Mouse (Mus musculus) ZHBTc4 (cell line): ENCODE data around the gene Efna5.

Experiments
- DNase-seq: peaks from one replicate; pipeline ENCODE4 v3.0.0-alpha.2; 2011; ENCODE audit warnings: low read depth, low spot score

The Efna5 gene

DNA sequence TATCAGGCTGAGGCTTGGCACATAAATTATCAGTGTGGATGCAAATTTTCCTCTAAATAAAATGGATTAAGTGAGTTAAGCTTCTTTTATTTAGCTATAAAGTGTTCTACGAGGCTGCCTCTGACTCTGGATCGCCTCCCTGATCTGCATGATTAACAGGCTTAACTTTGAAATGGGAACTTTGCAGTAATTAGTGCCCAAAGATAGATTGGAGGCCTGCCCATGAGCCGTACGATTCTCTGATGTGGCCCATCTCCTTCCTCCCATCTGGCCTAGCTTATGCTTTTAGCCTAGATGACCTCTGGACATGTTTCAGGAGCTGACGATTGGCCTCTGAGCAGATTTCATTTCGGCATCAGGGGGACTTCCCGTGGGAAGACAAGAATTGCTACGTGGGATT is 273.0 kb downstream of the Efna5 start:
- DNase-seq, result no peak

GRCm38 (mm10) chr17:62607304-62607914 is 273.7 kb downstream of the Efna5 start:
- DNase-seq, result no peak

DNA sequence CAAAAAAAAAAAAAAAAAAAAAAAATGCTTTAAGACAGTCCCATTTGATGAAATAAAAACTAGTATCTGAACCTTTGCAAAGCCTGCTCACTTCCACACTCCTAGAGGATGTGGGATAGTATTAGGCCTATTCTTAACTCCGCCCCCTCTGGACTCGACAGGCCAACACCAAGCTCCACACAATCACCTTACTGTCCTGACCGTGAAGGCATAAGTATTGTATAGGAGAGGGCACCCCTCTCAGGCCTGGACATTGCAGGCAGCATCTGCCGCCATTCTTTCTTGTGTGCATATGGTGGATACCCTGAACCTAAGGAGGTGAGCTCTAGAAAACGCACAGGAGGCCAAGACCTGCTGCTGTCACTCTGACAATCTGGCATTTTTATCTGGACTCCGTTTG is 274.4 kb downstream of the Efna5 start:
- DNase-seq, result no peak

- DNase-seq, result no peak
These were observed 276.8 kb downstream of the Efna5 start for GRCm38 (mm10) chr17:62604309-62604708.

- no peak for DNase-seq
These were observed 277.5 kb downstream of the Efna5 start for GRCm38 (mm10) chr17:62603604-62604003.

DNA sequence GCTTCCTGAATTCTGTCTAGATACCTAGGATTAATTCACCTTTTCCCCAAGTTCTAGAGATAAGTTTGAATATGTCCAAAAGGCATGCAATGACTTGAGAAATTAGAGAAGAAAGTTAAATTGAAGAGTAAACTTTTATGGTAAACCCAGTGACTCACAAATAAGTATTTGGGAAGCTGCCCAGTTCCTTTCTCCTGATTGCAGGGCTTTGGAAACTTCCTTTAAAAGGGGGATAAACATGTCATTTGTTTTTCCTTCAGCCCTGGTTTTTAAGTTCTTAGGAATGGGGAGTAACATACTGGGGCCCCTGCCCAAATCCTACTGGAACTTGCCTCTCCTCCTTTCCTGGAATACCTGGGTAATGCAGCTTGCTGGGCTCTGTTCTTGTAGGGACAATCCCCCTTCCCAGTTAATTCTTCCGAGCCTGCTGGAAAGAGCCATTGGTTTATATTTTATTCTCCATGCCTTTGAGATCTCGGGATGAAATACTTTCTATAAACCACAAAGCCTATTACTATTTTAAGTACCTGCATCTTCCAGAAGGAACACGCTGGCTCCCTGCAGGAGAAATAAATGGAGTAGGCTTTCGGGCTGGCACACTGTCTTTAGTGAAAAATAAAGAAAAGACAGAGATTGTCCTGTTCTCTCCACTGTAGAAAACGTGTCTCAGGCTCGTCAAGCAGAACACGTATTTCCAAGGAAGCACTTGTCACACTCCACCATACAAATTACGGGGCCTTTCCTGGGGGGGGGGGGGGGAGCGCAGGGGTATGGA is 282.2 kb downstream of the Efna5 start:
- DNase-seq, result no peak

GRCm38 (mm10) chr17:62592436-62593074 is 288.6 kb downstream of the Efna5 start:
- DNase-seq, result no peak

DNA sequence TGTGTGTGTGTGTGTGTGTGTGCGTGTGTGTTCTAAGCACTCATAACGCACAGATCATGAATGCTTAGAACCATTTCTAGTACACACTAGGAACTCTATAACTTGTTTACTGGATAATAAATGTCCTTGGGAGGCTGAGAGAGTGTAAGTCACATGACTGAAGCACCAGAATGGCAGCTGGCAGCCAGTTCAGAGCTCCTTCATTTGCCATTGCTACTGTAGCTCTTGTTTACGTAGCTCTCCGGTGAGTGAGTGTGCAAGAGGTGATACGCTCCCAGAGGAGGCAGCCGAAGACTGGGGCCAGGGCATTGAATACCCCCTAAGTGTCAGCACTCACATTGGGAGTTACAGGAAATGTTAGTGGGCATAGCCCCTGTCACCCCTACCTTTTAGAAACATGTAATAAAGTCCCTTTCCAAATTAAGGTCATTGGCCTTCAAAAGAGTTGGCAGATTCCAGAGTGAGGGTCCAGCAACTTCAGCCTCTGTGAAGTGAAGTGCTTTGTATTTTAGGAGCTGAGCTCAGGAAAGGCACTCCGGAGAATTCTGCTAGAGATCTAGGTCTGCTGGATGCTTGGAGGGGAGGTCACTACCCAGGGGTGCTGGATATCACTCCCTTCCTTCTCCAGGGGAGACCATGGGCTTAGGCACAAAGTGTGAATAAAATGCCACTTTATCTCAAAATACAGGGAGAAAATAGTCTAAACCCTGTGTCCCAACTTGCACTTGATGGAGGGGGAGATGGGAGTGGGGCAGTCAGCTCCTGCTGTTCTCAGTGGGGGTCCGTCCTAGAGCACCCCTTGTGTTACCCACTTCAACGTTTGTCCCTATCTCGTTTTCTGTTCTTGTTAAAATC is 289.3 kb downstream of the Efna5 start:
- DNase-seq, result no peak

DNA sequence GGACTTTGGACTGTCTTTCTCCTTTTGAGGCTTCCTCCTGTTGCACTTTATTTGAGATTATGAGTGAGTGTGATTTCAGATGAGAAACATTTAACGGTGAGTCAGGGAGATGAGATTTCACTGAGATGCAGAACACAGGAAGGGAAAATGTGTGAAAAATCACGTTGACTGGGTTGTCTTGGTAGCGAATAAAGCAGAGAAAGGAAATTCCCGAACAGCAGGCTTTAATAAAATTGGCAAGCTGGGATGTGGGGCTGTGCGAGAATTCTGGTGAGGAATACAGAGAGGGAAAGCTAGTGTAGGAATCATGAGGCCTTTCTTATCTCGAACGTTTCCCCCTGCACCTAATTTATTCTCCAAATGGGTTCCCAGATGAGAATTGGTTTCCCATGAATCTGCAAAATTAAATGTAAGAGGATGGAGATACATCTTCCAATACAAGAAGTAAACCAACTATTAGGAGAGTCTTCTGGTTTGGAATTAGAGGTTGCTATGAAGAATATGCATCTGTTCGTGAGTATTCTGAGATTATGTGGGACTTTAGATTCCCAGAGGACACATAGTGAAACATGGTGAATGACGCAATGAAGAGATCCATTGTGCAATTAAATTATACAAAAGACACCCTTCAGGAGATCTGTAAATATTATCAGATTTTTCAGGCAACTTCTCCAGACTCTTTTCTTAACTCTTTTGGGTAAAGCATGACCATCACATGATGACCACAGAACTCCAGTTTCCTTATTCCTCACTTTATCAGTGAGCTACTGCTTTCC is 290.2 kb downstream of the Efna5 start:
- no peak for DNase-seq

- no peak for DNase-seq
These were observed 301.0 kb downstream of the Efna5 start for GRCm38 (mm10) chr17:62580127-62580526.

DNA sequence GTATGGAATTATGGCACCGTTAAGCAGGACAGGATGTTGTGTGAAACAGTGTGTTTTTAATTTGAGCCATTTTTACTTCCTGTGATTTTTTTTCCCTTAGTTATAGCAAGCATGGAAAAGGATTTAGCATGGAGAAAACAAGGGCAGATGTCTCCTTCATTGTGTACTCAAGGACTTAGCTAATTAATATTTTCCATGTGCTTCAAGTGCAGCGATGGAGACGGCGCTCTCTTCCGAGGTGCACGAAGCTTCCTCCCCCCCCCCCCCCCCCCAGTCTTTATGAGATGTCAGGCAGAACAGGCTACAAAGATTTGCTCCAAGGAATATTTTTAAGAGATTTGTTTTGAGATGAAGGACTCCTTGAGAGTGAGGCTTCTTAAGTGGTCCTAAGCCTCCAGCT is 301.5 kb downstream of the Efna5 start:
- DNase-seq, result no peak

DNA sequence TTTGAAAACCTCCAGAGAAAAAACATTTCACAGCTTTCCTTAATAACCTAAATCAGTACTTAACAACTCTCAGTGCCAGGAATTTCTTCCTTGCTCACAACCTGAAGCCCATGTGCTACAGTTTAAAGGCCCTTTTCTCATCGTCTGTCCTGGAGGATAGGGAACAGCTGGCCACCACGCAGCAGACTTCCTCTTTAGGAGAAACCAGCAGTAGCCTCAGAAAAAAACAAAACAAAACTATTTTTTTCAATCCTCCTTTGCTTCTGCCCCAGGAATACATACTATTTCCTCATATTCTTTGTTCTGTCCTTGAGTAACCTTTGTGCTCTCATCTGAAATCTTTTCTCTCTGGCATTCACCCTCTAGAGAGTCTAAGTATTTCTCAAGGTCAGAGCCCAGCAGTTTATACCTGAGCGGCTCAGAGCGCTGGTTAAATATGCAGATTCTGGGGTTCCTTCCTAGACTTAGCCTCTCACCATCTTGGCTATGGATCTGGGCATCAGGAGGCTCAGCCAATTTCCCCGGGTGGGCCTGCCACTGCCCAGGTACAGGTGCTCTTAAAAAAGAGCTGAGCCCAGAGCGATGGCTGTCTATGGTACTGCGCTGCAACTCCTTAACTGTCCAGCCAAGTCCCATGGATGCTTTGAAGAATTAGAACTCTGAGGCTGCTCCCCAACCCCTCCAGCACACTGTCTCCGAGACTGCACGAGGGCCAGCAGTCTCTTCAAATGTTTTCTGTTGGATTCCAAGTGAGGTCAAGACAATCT is 306.4 kb downstream of the Efna5 start:
- DNase-seq, result no peak

DNA sequence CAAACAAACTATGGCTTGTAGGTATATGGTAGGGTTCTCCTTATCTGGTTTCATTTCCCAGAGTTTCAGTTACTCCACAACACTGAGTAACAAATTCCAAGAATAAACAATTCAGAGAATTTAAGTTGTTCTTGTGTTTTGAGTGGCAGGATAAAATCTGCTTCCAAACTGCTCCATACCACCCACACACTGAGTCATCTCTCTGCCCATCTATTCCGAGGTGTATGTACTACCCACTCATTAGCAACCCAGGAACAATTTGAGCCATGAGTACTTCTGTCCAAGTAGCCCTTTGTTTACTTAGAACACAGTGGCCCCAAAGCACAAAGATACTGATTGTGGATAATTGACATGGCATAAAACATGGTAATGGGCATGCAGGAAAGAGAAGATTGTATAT is 311.0 kb downstream of the Efna5 start:
- no peak for DNase-seq

- DNase-seq, result no peak
These were observed 313.1 kb downstream of the Efna5 start for GRCm38 (mm10) chr17:62568019-62568418.

- DNase-seq, result no peak
These were observed 315.5 kb downstream of the Efna5 start for GRCm38 (mm10) chr17:62565632-62566031.

- DNase-seq, result no peak
These were observed 318.7 kb downstream of the Efna5 start for GRCm38 (mm10) chr17:62562439-62562838.

DNA sequence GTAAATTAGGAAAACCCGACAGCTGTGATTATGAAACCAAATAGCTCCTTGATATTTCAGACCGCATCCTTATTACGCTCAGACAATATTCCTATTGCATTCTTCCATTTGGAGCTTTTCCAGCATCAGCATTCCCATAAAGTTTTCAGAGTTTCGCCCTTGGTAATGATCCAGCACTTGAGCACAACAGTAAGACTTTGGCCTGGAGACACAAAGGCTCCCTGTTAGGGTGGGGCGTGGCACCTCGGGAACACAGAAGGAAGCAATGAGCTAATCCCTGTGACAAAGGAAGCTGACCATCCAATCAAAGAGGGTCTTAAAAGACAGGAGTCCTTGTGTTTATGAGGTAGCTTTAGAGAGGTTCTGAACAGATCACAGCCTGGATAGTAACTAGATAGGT is 323.9 kb downstream of the Efna5 start:
- DNase-seq, result peak; percentile 6
